Mouse (Mus musculus): Measurements from ENCODE around the gene Gimd1.
A peak's percentile ranks its signal among the peaks of the same experiment; 100 is the strongest.

Gimd1 gene

GRCm38 (mm10) chr3:132629601-132630239 lies at the start of gene Gimd1:
Gene Gimd1 (plus strand): TSS chr3:132629820.
- DNase-seq (ENCODE audit: low spot score in 2 of 2): no peak

- no peak for DNase-seq (ENCODE audit: low spot score in 2 of 2)
These were observed 48.4 kb upstream of the Gimd1 start for GRCm38 (mm10) chr3:132581198-132581597.

GRCm38 (mm10) chr3:132582339-132582738 lies 47.3 kb upstream of the Gimd1 start:
- no peak for DNase-seq (ENCODE audit: low spot score in 2 of 2)

- no peak for DNase-seq (ENCODE audit: low spot score in 2 of 2)
These were observed 44.3 kb upstream of the Gimd1 start for GRCm38 (mm10) chr3:132585122-132585972.

- DNase-seq (ENCODE audit: low spot score in 2 of 2): no peak
These were observed 41.5 kb upstream of the Gimd1 start for GRCm38 (mm10) chr3:132588146-132588545.

GRCm38 (mm10) chr3:132590010-132590409 lies 39.6 kb upstream of the Gimd1 start:
- DNase-seq (ENCODE audit: low spot score in 2 of 2): no peak

- no peak for DNase-seq (ENCODE audit: low spot score in 2 of 2)
These were observed 39.0 kb upstream of the Gimd1 start for GRCm38 (mm10) chr3:132590604-132591003.

GRCm38 (mm10) chr3:132628741-132629140 lies 879 bp upstream of the Gimd1 start:
- no peak for DNase-seq (ENCODE audit: low spot score in 2 of 2)

GRCm38 (mm10) chr3:132633261-132633660 lies 3.6 kb downstream of the Gimd1 start:
- no peak for DNase-seq (ENCODE audit: low spot score in 2 of 2)

- DNase-seq (ENCODE audit: low spot score in 2 of 2): no peak
These were observed 7.5 kb downstream of the Gimd1 start for GRCm38 (mm10) chr3:132637080-132637479.

- no peak for DNase-seq (ENCODE audit: low spot score in 2 of 2)
These were observed 14.5 kb downstream of the Gimd1 start for GRCm38 (mm10) chr3:132644071-132644470.

GRCm38 (mm10) chr3:132646814-132647213 lies 17.2 kb downstream of the Gimd1 start:
- DNase-seq (ENCODE audit: low spot score in 2 of 2): no peak

- DNase-seq (ENCODE audit: low spot score in 2 of 2): no peak
These were observed 19.7 kb downstream of the Gimd1 start for GRCm38 (mm10) chr3:132649368-132649767.

- no peak for DNase-seq (ENCODE audit: low spot score in 2 of 2)
These were observed 20.6 kb downstream of the Gimd1 start for GRCm38 (mm10) chr3:132650191-132650590.

- DNase-seq (ENCODE audit: low spot score in 2 of 2): peak; percentile 14 to 71
These were observed 22.2 kb downstream of the Gimd1 start for GRCm38 (mm10) chr3:132651776-132652175.

GRCm38 (mm10) chr3:132653959-132654358 lies 24.3 kb downstream of the Gimd1 start:
- DNase-seq (ENCODE audit: low spot score in 2 of 2): no peak

GRCm38 (mm10) chr3:132655955-132656354 lies 26.3 kb downstream of the Gimd1 start:
- no peak for DNase-seq (ENCODE audit: low spot score in 2 of 2)

GRCm38 (mm10) chr3:132677494-132677893 lies 47.9 kb downstream of the Gimd1 start:
- no peak for DNase-seq (ENCODE audit: low spot score in 2 of 2)

GRCm38 (mm10) chr3:132683447-132684230 lies 54.0 kb downstream of the Gimd1 start, which contains the start of gene Tbck:
Gene Tbck (plus strand): TSS chr3:132684144.
- peak; percentile 90 to 95 for DNase-seq (ENCODE audit: low spot score in 2 of 2)

GRCm38 (mm10) chr3:132684231-132684928 lies 54.8 kb downstream of the Gimd1 start, which contains the start of gene Aimp1:
Gene Aimp1 (minus strand): TSS chr3:132684370.
- no peak for DNase-seq (ENCODE audit: low spot score in 2 of 2)

Data from heart, adult 9 months (tissue).